Mouse (Mus musculus) heart, embryonic 13.5 days (tissue): ENCODE data around the gene Lingo3. TPM values are rescaled to one million over a fixed set of nuclear protein-coding genes. Genes with fewer than 3 reads are reported as not detected.

ENCODE experiments used
- ATAC-seq: fragments of 200-750 bp; cut with Nextera tagmentation; 2 replicates; pipeline ENCODE4 v1.8.0; 2017; ENCODE audit warnings: moderate TSS enrichment; ENCODE audit not compliant: insufficient number of reproducible peaks, low FRiP score, low TSS enrichment; ENCODE audit errors: extremely low read depth
- H3K27ac ChIP-seq: fragments of 300-500 bp; sonication (generic); replicated peaks from 2 replicates; pipeline ENCODE4 v1.5.1; 2015; ENCODE audit warnings: moderate library complexity, mild to moderate bottlenecking, inconsistent platforms
- H3K27me3 ChIP-seq: fragments of 300-500 bp; sonication (generic); replicated peaks from 2 replicates; pipeline ENCODE4 v1.6.1; 2015; ENCODE audit warnings: mild to moderate bottlenecking, inconsistent platforms
- H3K36me3 ChIP-seq: fragments of 300-500 bp; sonication (generic); 2 replicates; pipeline ENCODE4 v1.6.1; 2015; ENCODE audit warnings: mild to moderate bottlenecking, inconsistent platforms
- H3K4me1 ChIP-seq: fragments of 300-500 bp; sonication (generic); 2 replicates; pipeline ENCODE4 v1.6.1; 2015; ENCODE audit warnings: inconsistent platforms
- H3K4me2 ChIP-seq: fragments of 300-500 bp; sonication (generic); 2 replicates; pipeline ENCODE4 v1.6.1; 2015; ENCODE audit warnings: inconsistent platforms, mild to moderate bottlenecking, moderate library complexity
- H3K4me3 ChIP-seq: fragments of 300-500 bp; sonication (generic); 2 replicates; pipeline ENCODE4 v1.5.1; 2015; ENCODE audit warnings: moderate library complexity, mild to moderate bottlenecking, inconsistent platforms
- H3K9ac ChIP-seq: fragments of 300-500 bp; sonication (generic); 2 replicates; pipeline ENCODE4 v1.6.1; 2015; ENCODE audit warnings: inconsistent platforms, mild to moderate bottlenecking, moderate library complexity
- H3K9me3 ChIP-seq: fragments of 300-500 bp; sonication (generic); 2 replicates; pipeline ENCODE4 v1.6.1; 2016; ENCODE audit warnings: inconsistent platforms
- WGBS: fragments of 180-500 bp; shearing (Covaris S2); methylation state at CpG from one replicate; pipeline ENCODE4 v1.1.7; 2015; ENCODE audit warnings: mixed read lengths; 5-methylcytosine and 5-hydroxymethylcytosine counted together
- polyA plus RNA-seq: library from polyadenylated mRNA; unstranded; fragments of >200 nt; fragmentation: Nextera tagmentation; extraction: Ambion mirVana; gene quantifications from 2 replicates; pipeline ENCODE4 v1.2.1, GENCODE M21; 2015

Gene Lingo3
- 0.16 and 0.34 TPM in 2 replicates for polyA plus RNA-seq

GRCm38 (mm10) chr10:80843931-80844547 lies at the start of gene Lingo3:
Gene Lingo3, minus strand, starts transcription at chr10:80844039.
- ATAC-seq: no peak
- peak within 1 kb of the TSS; percentile 77 for H3K9ac ChIP-seq
- peak within 1 kb of the TSS; percentile 76 for H3K4me2 ChIP-seq
- WGBS: 6% methylated on average over 35 of the region's 51 CpGs
- peaks cover 75% of the 10 kb centered on the region for H3K27me3 ChIP-seq
- peaks cover 29% of the 10 kb centered on the region for H3K4me1 ChIP-seq
- H3K36me3 ChIP-seq: no peaks in the 10 kb centered on the region
- no peak within 1 kb of the TSS for H3K27ac ChIP-seq
- H3K9me3 ChIP-seq: no peaks in the 10 kb centered on the region
- H3K4me3 ChIP-seq: peak within 1 kb of the TSS; percentile 53

GRCm38 (mm10) chr10:80887181-80887580 lies 43.3 kb upstream of the Lingo3 start:
- Histone ChIP-seq H3K9ac (no peak overlapping the region), H3K27me3 (peaks cover 67% of the 10 kb centered on the region), H3K9me3 (no peaks in the 10 kb centered on the region), H3K27ac (no peak overlapping the region), H3K36me3 (no peaks in the 10 kb centered on the region), H3K4me2 (no peak overlapping the region), H3K4me1 (peaks cover 4% of the 10 kb centered on the region; the same call in 1 of the 2 replicates), H3K4me3 (no peak overlapping the region)
- WGBS: 44% methylated on average over 11 of the region's 11 CpGs
- no peak for ATAC-seq

- H3K9me3 ChIP-seq: no peaks in the 10 kb centered on the region
These were observed 37.5 kb upstream of the Lingo3 start for GRCm38 (mm10) chr10:80881301-80881700.

GRCm38 (mm10) chr10:80880901-80881300 lies 37.1 kb upstream of the Lingo3 start:
- 55% methylated on average over 2 of the region's 2 CpGs for WGBS
- no peak for ATAC-seq

More at GRCm38 (mm10) chr10:80881301-80881700, 37.5 kb upstream of the Lingo3 start:
- no peak for ATAC-seq
- Histone ChIP-seq H3K36me3 (no peaks in the 10 kb centered on the region), H3K27ac (no peak overlapping the region), H3K4me3 (no peak overlapping the region), H3K27me3 (peaks cover 25% of the 10 kb centered on the region), H3K4me1 (peaks cover 8% of the 10 kb centered on the region), H3K9ac (no peak overlapping the region), H3K4me2 (no peak overlapping the region)
- 21% methylated on average over 10 of the region's 10 CpGs for WGBS

GRCm38 (mm10) chr10:80880131-80880641 lies 36.3 kb upstream of the Lingo3 start:
- peaks cover 16% of the 10 kb centered on the region for H3K27me3 ChIP-seq

More at GRCm38 (mm10) chr10:80880901-80881300, 37.1 kb upstream of the Lingo3 start:
- H3K36me3 ChIP-seq: no peaks in the 10 kb centered on the region
- no peak overlapping the region for H3K9ac ChIP-seq
- peaks cover 23% of the 10 kb centered on the region for H3K27me3 ChIP-seq
- peaks cover 8% of the 10 kb centered on the region for H3K4me1 ChIP-seq
- H3K4me2 ChIP-seq: no peak overlapping the region
- no peaks in the 10 kb centered on the region for H3K9me3 ChIP-seq
- H3K27ac ChIP-seq: no peak overlapping the region
- no peak overlapping the region for H3K4me3 ChIP-seq

GRCm38 (mm10) chr10:80876594-80876993 lies 32.8 kb upstream of the Lingo3 start:
- WGBS: 28% methylated on average over 3 of the region's 3 CpGs
- no peaks in the 10 kb centered on the region for H3K9me3 ChIP-seq
- no peak overlapping the region for H3K4me3 ChIP-seq
- peak overlapping the region; percentile 38; the same call in 1 of the 2 replicates for H3K9ac ChIP-seq
- H3K36me3 ChIP-seq: no peaks in the 10 kb centered on the region
- peaks cover 19% of the 10 kb centered on the region for H3K27me3 ChIP-seq
- peaks cover 8% of the 10 kb centered on the region for H3K4me1 ChIP-seq
- H3K4me2 ChIP-seq: no peak overlapping the region
- H3K27ac ChIP-seq: no peak overlapping the region
- no peak for ATAC-seq

More at GRCm38 (mm10) chr10:80880131-80880641, 36.3 kb upstream of the Lingo3 start:
- Histone ChIP-seq H3K27ac (no peak overlapping the region), H3K9ac (0 out of 2 replicates have a peak overlapping the region, but pooled peaks have one; percentile 14), H3K36me3 (no peaks in the 10 kb centered on the region), H3K9me3 (no peaks in the 10 kb centered on the region), H3K4me2 (no peak overlapping the region), H3K4me3 (no peak overlapping the region), H3K4me1 (peaks cover 8% of the 10 kb centered on the region)
- WGBS: 10% methylated on average over 5 of the region's 5 CpGs
- ATAC-seq: no peak

- no peak for ATAC-seq
- no peak overlapping the region for H3K27ac ChIP-seq
These were observed 32.2 kb upstream of the Lingo3 start for GRCm38 (mm10) chr10:80876028-80876427.

GRCm38 (mm10) chr10:80874035-80874434 lies 30.2 kb upstream of the Lingo3 start:
- Histone ChIP-seq H3K4me3 (no peak overlapping the region), H3K9me3 (no peaks in the 10 kb centered on the region), H3K27ac (no peak overlapping the region), H3K27me3 (peaks cover 26% of the 10 kb centered on the region), H3K4me1 (peaks cover 8% of the 10 kb centered on the region), H3K9ac (0 out of 2 replicates have a peak overlapping the region, but pooled peaks have one; percentile 7), H3K4me2 (no peak overlapping the region), H3K36me3 (no peaks in the 10 kb centered on the region)
- WGBS: 68% methylated on average over 9 of the region's 9 CpGs
- no peak for ATAC-seq

More at GRCm38 (mm10) chr10:80876028-80876427, 32.2 kb upstream of the Lingo3 start:
- H3K4me2 ChIP-seq: no peak overlapping the region
- no peaks in the 10 kb centered on the region for H3K36me3 ChIP-seq
- peaks cover 8% of the 10 kb centered on the region for H3K4me1 ChIP-seq
- H3K27me3 ChIP-seq: peaks cover 25% of the 10 kb centered on the region
- 22% methylated on average over 5 of the region's 5 CpGs for WGBS
- H3K9ac ChIP-seq: peak overlapping the region; percentile 41; the same call in 1 of the 2 replicates
- H3K4me3 ChIP-seq: no peak overlapping the region
- H3K9me3 ChIP-seq: no peaks in the 10 kb centered on the region

- H3K9me3 ChIP-seq: no peaks in the 10 kb centered on the region
- peaks cover 26% of the 10 kb centered on the region for H3K27me3 ChIP-seq
- WGBS: 25% methylated on average over 9 of the region's 9 CpGs
- H3K4me1 ChIP-seq: peaks cover 2% of the 10 kb centered on the region; the same call in 1 of the 2 replicates
- ATAC-seq: no peak
- H3K4me2 ChIP-seq: no peak within 1 kb of the TSS
- H3K27ac ChIP-seq: no peak within 1 kb of the TSS
- H3K36me3 ChIP-seq: peaks cover 20% of the 10 kb centered on the region
- H3K9ac ChIP-seq: 0 out of 2 replicates have a peak within 1 kb of the TSS, but pooled peaks have one; percentile 33
- H3K4me3 ChIP-seq: no peak within 1 kb of the TSS
These were observed 27.7 kb upstream of the Lingo3 start, which contains the start of gene Tmprss9 for GRCm38 (mm10) chr10:80871581-80871980. Gene Tmprss9, plus strand, starts transcription at chr10:80871848.

- Histone ChIP-seq H3K36me3 (peaks cover 26% of the 10 kb centered on the region), H3K9me3 (no peaks in the 10 kb centered on the region), H3K4me2 (no peak overlapping the region), H3K4me3 (no peak overlapping the region), H3K4me1 (no peaks in the 10 kb centered on the region), H3K27ac (no peak overlapping the region), H3K9ac (no peak overlapping the region), H3K27me3 (peaks cover 26% of the 10 kb centered on the region)
- no peak for ATAC-seq
- 83% methylated on average over 1 of the region's 6 CpGs for WGBS
These were observed 27.2 kb upstream of the Lingo3 start for GRCm38 (mm10) chr10:80870993-80871392.

- WGBS: 89% methylated on average over 16 of the region's 16 CpGs
- H3K4me3 ChIP-seq: no peak overlapping the region
- no peak overlapping the region for H3K9ac ChIP-seq
- peaks cover 74% of the 10 kb centered on the region for H3K36me3 ChIP-seq
- H3K27ac ChIP-seq: no peak overlapping the region
- no peak overlapping the region for H3K4me2 ChIP-seq
- H3K27me3 ChIP-seq: no peaks in the 10 kb centered on the region
- H3K4me1 ChIP-seq: no peaks in the 10 kb centered on the region
- H3K9me3 ChIP-seq: no peaks in the 10 kb centered on the region
- ATAC-seq: no peak
These were observed 20.6 kb upstream of the Lingo3 start for GRCm38 (mm10) chr10:80864446-80864845.
